Mouse (Mus musculus) left cerebral cortex, postnatal 25 days (tissue): Measurements from ENCODE around the gene Kras. TPM values are rescaled to one million over a fixed set of nuclear protein-coding genes. Genes with fewer than 3 reads are reported as not detected.

Source experiments
- DNase-seq, 2 experiments: peaks; one replicate each; pipeline ENCODE4 v3.0.0; 2022; ENCODE audit warnings: low spot score in 2 of 2, mixed read lengths in 1 of 2
- intact Hi-C: fragments of 180-260 bp; cut with DNase I; formaldehyde crosslinking; loops from one replicate; pipeline ENCODE4 v1.15.1; 2025
- total RNA-seq, 2 experiments: library from RNA; stranded (reverse); gene quantifications; 2 replicates each; pipeline ENCODE4 v1.2.3; 2021

Gene Kras
- total RNA-seq: 10 to 100 TPM; 79.2 to 84.0 TPM

DNA sequence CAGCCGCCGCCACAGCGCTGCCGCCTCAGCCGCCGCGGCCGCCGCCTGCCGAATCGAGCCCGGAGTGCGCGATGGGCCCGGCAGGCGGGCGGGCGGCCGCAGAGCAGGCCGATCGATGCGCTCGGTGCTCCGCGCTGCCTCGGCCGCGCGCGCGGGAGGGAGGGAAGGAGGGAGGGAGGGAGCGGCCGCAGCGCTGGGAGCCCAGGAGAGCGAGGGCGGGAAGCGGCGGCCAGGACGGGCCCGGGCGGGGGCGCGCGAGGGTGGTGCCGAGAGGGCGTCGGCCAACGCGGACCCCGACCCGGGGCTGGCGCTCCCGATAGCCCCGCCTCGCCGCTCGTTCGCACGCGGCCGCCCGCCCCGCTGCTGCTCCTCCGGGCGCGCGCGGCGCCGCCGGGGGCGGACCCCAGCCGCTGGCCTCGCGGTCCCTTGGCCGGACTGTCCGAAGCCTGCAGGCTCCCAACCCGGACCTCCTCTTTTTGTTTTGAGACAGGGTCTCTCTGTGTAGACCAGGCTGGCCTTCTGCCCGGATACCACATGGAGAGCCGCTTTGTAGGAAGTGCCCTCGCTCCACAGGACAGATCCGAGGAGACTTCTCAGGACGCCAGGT is at the start of gene Kras:
Kras (minus strand) TSS at position 55 of the 607 bp plus-strand sequence.
- intact Hi-C loops: loop anchor here (1.0 kb wide), 2 partner anchors 39 to 90 kb away; partner anchors contain the start of genes Casc1 and Etfrf1
- peak; percentile 81 to 90 for DNase-seq

GRCm38 (mm10) chr6:145297626-145298025 is 47.6 kb upstream of the Kras start:
- intact Hi-C loops: no loop called here
- DNase-seq: no peak

DNA sequence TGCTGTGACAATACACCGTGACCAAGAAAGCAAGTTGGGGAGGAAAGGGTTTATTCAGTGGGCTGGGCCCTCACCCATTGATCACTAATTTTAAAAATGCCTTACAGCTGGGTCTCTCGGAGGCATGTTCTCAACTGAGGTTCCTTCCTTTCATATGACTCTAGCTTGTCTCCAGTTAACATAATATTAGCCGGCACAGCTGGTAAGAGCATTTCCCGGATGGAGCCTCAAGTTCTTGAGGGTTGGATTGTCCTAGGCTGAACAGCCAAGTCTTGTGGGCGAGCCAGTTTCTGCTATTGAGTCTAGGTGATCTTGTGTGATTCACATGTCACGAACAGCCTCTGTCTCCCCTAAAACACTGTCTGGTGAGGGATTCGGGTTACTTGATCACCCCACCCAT is 46.9 kb upstream of the Kras start:
- no peak for DNase-seq

DNA sequence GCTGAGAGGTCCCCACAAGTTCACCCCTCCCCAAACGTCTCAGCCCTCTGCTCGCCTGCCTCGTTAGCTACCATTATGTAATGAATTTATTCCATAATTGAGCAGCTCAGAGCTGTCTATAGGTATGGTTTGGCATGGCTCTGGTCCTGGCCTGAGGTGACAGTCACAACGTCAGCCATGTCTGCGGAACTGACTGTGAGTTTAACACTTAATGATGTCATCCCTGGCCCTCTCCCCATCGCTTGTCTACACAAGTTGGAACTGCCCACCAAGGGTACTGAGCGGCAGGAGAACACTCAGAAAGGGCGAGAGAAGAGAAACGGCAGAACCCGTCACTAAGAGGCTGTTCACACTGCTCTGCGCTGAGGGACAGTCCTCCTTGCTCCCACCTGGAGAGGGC is 45.1 kb upstream of the Kras start:
- intact Hi-C loops: no loop called here
- no peak for DNase-seq

More for the DNA sequence above, 46.9 kb upstream of the Kras start:
- intact Hi-C loops: no loop called here

DNA sequence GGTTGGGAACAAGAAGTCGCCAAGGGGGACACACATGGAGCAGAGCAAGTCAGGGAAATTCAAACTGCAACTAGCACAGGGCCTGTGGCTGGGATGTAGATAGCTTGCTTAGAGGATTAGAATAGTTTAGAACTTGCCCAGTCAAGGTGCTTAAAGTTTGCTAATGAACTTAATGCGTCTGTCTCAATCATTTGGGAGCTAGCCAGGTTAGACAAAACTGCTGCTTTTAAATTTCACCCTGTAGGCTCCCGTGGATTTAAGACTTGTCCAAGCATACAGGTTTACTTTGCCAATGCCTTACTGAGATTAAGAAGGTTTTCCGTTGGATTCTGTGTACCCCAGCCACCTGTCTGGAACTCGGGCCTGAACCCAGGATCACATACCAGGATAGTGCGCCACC is 43.1 kb upstream of the Kras start:
- DNase-seq: no peak
- intact Hi-C loops: no loop called here

- intact Hi-C loops: no loop called here
- DNase-seq: no peak
Observed at GRCm38 (mm10) chr6:145291383-145292289, 41.6 kb upstream of the Kras start.

DNA sequence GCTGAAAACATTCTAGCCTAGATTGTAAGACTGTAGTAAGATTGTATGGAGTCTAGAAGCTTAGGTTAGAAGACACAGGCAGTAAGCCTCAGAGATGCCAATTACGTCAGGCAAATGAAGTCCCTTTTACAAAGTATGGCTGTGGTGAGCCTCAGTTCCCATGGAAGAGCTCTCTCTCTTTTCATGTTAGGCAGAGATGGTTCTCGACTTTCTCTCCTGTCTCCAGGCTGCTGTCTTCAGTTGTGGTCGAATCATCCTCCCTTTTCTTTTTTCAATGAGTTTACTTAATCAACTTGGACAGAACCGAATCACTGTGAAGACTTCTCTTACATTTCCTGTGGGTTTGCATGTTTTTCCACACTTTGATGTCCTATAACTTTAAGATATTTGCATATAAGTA is 35.6 kb upstream of the Kras start:
- intact Hi-C loops: no loop called here
- no peak for DNase-seq

- intact Hi-C loops: no loop called here
- no peak for DNase-seq
Observed at GRCm38 (mm10) chr6:145284286-145284685, 34.2 kb upstream of the Kras start.

DNA sequence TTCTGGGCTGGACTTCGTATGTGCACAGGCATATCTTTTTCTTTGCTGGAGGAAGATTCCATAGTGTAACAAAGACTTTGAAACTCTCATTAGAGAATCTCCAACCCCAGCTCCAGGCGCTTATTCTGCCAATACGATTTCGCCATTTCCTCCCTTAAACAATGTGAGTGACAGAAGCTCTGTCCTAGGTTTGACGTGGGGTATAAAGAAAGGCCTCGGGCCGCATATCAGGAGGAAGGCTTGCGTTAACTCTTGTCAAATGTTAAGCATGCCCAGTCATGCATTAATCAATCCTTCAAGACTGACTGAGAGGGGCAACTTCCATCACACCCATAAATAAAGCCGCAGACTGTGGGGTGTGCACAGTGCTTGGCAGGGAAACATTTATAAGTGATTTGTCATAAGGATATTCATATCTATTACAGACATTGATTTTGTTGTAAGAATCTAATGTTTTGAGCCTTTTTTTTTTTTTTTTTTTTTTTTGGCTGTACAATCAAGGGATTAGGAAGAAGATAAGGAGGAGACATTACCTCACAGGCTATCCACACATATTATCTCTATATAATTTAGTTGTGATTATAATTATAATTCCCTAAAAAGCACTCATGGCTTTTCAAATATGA is 27.2 kb upstream of the Kras start:
- intact Hi-C loops: no loop called here
- DNase-seq: no peak

- intact Hi-C loops: no loop called here
- DNase-seq: peak; percentile 18 to 27
Observed at GRCm38 (mm10) chr6:145276265-145276780, 26.3 kb upstream of the Kras start.

DNA sequence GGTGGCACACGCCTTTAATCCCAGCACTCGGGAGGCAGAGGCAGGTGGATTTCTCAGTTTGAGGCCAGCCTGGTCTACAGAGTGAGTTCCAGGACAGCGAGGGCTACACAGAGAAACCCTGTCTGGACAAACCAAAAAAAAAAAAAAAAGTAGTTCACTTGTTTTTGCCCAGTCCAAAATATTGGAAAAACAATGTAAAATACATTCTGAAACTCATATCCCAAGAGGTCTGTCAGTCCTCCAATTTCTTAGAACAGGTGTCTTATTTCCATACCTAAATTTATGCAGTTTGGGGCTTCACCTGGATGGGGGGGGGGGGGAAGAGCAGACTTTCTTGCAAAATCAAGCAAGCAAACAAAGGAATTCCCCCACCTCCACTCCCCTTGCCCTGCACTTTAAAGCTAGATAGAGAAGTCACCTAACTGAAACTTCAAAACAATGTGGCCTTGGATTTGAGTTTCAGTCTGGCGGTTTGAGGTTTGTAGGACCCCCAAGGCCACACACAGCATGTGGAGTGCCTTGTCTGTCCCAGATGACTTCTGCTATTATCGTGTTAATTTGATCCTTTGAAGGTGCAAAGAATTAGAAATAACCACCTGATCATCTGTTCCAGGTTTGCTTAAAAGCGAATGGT is 25.7 kb upstream of the Kras start:
- DNase-seq: no peak
- intact Hi-C loops: no loop called here

GRCm38 (mm10) chr6:145273971-145274620 is 24.1 kb upstream of the Kras start:
- no peak for DNase-seq
- intact Hi-C loops: no loop called here

GRCm38 (mm10) chr6:145272142-145272937 is 22.3 kb upstream of the Kras start:
- intact Hi-C loops: no loop called here
- no peak for DNase-seq

DNA sequence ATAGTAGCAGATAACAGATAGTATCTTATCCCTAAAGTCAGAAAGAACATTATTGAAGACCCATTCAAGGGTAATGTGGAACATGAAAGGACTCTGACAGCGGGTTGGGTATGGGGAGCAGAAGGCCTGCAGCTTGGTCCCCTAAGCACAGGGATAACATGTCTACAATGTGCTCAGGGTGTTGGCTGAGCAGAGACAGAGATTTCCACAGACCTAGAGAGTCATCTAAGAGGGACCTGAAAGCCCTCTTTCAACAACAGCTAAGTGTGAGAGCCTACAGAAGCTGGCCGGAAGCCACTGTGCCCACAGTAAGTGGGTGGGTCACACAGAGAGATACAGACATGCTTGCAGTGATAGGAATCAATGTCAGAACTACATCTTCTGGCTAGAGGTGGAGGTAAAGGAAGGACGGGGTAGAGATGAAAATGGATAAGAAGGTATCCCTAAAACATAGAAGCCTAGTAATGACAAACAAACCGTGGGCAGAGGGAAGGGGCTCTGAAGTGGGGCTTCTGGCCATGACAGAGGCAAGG is 19.3 kb upstream of the Kras start:
- intact Hi-C loops: no loop called here
- DNase-seq: no peak

GRCm38 (mm10) chr6:145267692-145268091 is 17.7 kb upstream of the Kras start:
- intact Hi-C loops: no loop called here
- DNase-seq: no peak

DNA sequence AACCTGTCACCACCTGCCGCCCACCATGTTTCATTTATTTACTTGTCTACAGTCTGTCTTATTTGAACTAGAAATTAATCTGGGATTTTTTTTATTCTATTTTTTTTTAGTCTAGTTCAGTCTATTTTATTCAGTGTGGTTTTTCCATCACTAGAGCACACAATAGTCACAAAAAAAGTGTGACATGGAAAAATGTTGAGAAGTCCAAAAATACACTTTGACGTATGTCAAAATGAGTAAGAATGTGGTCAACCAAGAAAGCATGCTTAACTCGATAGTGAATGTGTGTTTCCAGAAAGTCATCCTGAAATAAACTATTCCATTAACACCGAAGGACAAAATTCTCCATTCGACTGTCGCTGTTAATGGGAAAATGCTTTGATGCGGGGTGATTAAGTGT is 12.3 kb upstream of the Kras start:
- DNase-seq: no peak
- intact Hi-C loops: no loop called here

GRCm38 (mm10) chr6:145256701-145257073 is 6.6 kb upstream of the Kras start:
- DNase-seq: no peak
- intact Hi-C loops: no loop called here

- intact Hi-C loops: no loop called here
- no peak for DNase-seq
Observed at GRCm38 (mm10) chr6:145255952-145256700, 6.1 kb upstream of the Kras start.
